ENCODE assay signal across 11 mouse cellular contexts in the genomic region with DNA sequence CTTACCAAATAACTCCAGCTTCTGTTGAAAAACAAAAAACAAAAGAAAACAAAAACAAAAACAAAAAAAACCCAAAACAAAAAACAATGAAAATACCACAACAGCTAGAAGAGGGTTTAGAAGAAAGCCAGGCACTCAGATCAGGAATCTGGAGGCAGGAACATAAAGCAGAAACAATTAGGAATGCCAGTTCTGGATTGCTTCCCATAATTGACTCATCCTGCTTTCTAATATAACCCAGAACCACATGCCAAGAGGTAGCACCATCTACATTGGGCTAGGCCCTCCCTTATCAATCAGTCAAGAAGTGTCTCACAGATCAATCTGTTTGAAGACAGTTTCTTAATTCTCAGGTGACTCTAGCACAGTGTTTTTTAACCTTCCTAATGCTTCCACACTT.
"Had no signal": no experiment of that assay in that cellular context is flagged by ENCODE, and none has a peak within 500 bp of the region (broad histone marks: within the 10 kb centered on the region; RNA-seq: fewer than 3 reads in every experiment).

No protein-coding gene starts in this region.

- DNase-seq: retina, postnatal 1 day; right cerebral cortex, adult 18-20 months; right cerebral cortex, postnatal 14 days; right cerebral cortex, postnatal 25 days; right cerebral cortex, postnatal 4 days; spleen, adult 18-20 months; thymus, adult 18-20 months; thymus, adult 2 months; thymus, postnatal 14 days; thymus, postnatal 36 days; thymus, postnatal 4 days had no signal
